Mouse (Mus musculus): Measurements from ENCODE around the gene Rhoq.

Gene Rhoq

GRCm38 (mm10) chr17:86962894-86963585, at the start of gene Rhoq:
Gene Rhoq (plus strand): TSS chr17:86963082.
- DNase-seq (ENCODE audit: low read depth, low spot score): peak; percentile 88

GRCm38 (mm10) chr17:86915540-86915939, 47.3 kb upstream of the Rhoq start:
- DNase-seq (ENCODE audit: low read depth, low spot score): peak; percentile 40

DNA sequence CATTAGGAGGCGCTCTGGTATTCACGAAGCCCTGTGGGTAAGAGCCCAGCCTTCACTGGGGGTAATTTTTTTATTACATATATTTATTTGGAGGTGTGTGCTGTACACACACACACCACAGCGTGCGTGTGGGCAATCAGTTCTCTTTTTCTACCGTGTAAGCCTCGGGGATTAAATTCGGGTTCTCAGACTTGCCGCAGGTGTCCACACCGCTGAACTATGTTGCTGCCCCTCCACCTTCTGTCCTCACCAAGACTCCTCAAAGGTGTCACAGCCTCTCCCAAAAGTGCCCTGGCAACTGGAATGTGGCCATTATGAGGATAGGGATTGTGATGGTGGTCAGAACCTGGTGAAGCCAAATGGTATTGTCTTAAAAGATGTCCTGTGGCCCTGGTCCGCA, 45.8 kb upstream of the Rhoq start, which contains the start of gene Tmem247:
Gene Tmem247, plus strand, starts transcription at position 301 of the 400 bp plus-strand sequence.
- DNase-seq (ENCODE audit: low read depth, low spot score): no peak

DNA sequence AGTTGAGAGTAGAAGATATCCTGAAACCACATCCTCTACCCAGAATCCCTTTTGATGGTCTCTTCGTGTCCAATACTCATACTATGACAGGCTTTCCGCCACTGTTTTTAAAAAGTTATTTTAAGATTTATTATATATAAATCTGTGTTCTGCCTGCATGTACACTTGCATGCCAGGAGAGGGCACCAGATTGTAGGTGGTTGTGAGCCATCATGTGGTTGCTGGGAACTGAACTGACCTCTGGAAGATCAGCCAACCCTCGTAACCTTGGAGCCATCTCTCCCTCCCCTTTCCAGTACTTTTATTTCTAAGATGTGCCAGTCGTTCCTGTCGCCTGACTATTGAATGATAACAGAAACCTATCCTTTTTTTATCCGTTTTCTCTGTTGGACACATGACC, 44.1 kb upstream of the Rhoq start:
- peak; percentile 57 for DNase-seq (ENCODE audit: low read depth, low spot score)

GRCm38 (mm10) chr17:86919729-86920128, 43.2 kb upstream of the Rhoq start:
- no peak for DNase-seq (ENCODE audit: low read depth, low spot score)

DNA sequence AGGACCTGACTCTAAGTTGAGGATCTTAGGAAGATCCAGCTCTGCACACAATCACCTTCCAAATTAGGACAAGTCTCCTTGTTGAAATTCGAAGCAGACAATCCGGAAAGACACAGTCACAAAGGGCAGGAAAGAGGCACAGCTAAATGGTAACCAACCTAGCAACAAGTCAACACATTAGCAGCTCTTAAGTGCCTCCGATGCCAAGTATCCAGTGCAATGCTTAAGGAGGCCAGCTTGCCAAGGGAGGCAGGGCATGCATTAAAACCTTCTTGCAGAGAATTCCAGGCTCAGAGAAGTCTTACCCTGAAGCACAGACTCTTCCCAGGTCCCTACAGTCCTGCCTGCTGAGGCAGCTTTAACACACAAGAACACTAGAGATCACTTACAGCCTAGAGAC, 38.2 kb upstream of the Rhoq start:
- DNase-seq (ENCODE audit: low read depth, low spot score): no peak

- peak; percentile 38 for DNase-seq (ENCODE audit: low read depth, low spot score)
Observed at GRCm38 (mm10) chr17:86926836-86927235, 36.0 kb upstream of the Rhoq start.

GRCm38 (mm10) chr17:86929355-86929754, 33.5 kb upstream of the Rhoq start:
- no peak for DNase-seq (ENCODE audit: low read depth, low spot score)

GRCm38 (mm10) chr17:86929981-86930380, 32.9 kb upstream of the Rhoq start:
- DNase-seq (ENCODE audit: low read depth, low spot score): no peak

- DNase-seq (ENCODE audit: low read depth, low spot score): peak; percentile 32
Observed at GRCm38 (mm10) chr17:86932896-86933295, 30.0 kb upstream of the Rhoq start.

DNA sequence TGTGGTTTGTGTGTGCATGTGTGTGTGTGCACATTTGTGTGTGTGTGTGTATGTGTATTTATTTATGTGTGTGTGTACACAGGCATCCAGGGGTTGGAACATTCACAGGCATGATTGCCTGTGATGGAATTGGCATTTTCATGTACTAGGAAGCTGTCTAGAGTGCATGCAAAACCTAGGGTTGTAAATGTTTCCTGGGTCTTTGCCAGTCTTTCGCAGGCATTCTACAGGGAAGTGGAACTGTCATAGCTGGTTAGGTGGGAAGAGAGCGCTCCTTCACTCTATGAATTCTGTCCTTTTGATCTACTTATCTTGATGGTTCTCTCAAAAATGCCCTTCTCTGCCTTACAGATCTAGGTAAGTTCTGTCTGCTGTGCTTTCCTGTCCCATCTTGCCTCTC, 25.8 kb upstream of the Rhoq start:
- DNase-seq (ENCODE audit: low read depth, low spot score): no peak

GRCm38 (mm10) chr17:86937497-86938155, 25.3 kb upstream of the Rhoq start:
- DNase-seq (ENCODE audit: low read depth, low spot score): peak; percentile 39

- no peak for DNase-seq (ENCODE audit: low read depth, low spot score)
Observed at GRCm38 (mm10) chr17:86938683-86939082, 24.2 kb upstream of the Rhoq start.

GRCm38 (mm10) chr17:86942112-86942511, 20.8 kb upstream of the Rhoq start:
- no peak for DNase-seq (ENCODE audit: low read depth, low spot score)

DNA sequence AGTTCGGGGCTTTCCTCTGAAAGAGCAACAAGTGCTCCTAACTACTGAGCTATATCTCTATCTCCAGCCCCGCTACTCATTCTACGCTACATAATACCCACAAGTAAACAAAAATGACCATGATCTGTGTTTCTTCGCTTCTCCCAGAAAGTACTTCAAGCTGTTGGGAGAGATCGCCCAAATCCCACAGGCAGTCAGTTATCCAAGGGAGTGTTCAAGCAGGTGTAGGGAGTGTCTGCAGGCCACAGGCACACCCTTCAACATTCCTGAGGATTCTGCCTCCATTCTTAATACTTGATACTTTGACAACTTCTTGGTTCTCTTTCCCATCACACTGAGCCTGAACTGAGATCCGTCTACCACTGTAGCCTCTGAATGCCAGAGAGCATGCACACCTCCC, 19.7 kb upstream of the Rhoq start:
- peak; percentile 23 for DNase-seq (ENCODE audit: low read depth, low spot score)

GRCm38 (mm10) chr17:86946078-86946477, 16.8 kb upstream of the Rhoq start:
- peak; percentile 46 for DNase-seq (ENCODE audit: low read depth, low spot score)

DNA sequence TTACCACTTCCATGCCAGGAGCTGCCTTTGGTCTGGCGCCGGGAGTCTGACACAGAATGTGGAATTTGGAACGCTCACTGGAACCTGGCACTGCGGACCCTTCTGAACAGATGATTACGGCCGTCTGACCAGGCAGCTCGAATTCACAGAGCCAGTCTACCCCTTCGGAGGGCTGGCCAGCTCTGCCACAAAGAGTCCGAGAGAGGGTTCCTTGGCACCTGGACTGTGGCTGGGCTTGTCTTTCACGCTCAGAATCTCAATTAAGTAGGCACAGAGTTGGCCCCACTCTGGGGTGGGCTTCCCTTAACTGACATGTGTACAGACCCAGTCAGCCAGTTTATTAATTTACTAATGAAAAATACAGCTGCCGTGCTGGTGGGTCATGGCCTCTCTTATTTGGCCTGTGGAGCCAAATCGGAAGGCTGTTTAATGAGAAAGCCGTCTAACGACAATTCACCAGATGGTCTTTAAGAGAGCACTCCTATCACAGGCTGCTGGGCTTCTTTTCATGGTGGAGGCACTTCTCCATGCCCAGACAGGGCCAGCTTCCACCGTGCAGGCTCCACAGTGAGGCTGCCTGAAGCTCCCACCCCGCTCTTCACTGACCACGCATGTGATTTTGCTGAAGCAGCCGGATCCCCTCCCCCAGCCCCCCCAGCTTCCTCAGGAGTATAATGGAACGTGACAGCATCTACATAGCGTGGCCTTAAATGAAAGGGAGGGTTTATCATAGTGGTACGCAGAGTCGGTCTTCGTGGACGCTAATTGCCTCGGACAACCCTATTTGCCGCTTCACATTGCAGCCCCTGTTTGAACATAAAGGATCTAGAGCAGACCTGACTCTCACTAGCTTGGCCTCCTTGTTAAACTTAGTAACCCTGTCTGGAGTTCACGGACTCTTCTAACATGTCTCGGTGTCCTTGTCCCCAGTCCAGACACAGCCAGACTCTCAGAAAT, 14.8 kb upstream of the Rhoq start, which contains the start of gene Atp6v1e2:
Gene Atp6v1e2, minus strand, starts transcription at position 58 of the 957 bp plus-strand sequence.
- DNase-seq (ENCODE audit: low read depth, low spot score): no peak

- DNase-seq (ENCODE audit: low read depth, low spot score): no peak
Observed at GRCm38 (mm10) chr17:86948801-86949200, 14.1 kb upstream of the Rhoq start.

- DNase-seq (ENCODE audit: low read depth, low spot score): no peak
Observed at GRCm38 (mm10) chr17:86957239-86957638, 5.6 kb upstream of the Rhoq start.

DNA sequence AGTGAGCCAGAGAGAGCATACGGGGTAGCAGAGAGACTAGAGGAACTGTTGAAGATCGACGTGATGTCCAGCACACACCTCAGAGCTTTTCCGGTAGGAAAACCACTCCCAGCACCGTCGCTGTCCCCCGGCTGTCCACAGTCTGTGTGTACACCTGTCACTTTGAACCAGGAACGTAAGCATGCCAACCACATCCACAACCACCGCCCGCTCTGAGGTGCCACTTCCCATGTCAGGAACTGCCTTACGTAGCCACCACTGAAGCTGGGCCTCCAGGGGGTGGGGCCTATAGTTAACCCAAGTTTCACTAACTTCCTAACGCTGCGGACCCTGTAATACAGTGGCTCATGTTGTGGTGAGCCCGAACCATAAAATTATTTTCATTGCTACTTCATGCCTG, 4.9 kb upstream of the Rhoq start:
- no peak for DNase-seq (ENCODE audit: low read depth, low spot score)

GRCm38 (mm10) chr17:86961301-86961841, 1.5 kb upstream of the Rhoq start:
- DNase-seq (ENCODE audit: low read depth, low spot score): no peak
